Mouse (Mus musculus): ENCODE measurements at regions not wholly inside any gene's neighbourhood (a gene's known extent, or its start where the extent isn't known, plus 50 kb on each side); places are given as distances from the start of the nearest gene placed in this dataset.

- no peak for TF ChIP-seq GATA1 (IDR thresholded peaks at IDR 0.05; ENCODE audit: low read length)
These were observed 61.7 kb upstream of the Gm15217 start for GRCm38 (mm10) chr14:46317406-46318045.

GRCm38 (mm10) chr14:46328064-46328463 is 51.1 kb upstream of the Gm15217 start:
- no peak for TF ChIP-seq GATA1 (IDR thresholded peaks at IDR 0.05; ENCODE audit: low read length)

Measured in G1E-ER4 (cell line).